Mouse (Mus musculus) forebrain, embryonic 15.5 days (tissue): ENCODE measurements around the gene Ntn1. TPM values are rescaled to one million over a fixed set of nuclear protein-coding genes. Genes with fewer than 3 reads are reported as not detected.

Source experiments
- ATAC-seq: fragments of 200-750 bp; cut with Nextera tagmentation; replicated peaks from 2 replicates; pipeline ENCODE4 v1.8.0; 2017; ENCODE audit warnings: mild to moderate bottlenecking, moderate TSS enrichment, moderate library complexity
- H3K27ac ChIP-seq: fragments of 300-500 bp; sonication (generic); replicated peaks from 2 replicates; pipeline ENCODE4 v1.5.1; 2015; ENCODE audit warnings: mild to moderate bottlenecking, inconsistent platforms
- H3K27me3 ChIP-seq: fragments of 300-500 bp; sonication (generic); 2 replicates; pipeline ENCODE4 v1.6.1; 2015; ENCODE audit warnings: inconsistent platforms
- H3K36me3 ChIP-seq: fragments of 300-500 bp; sonication (generic); 2 replicates; pipeline ENCODE4 v1.6.1; 2015; ENCODE audit warnings: mild to moderate bottlenecking, inconsistent platforms
- H3K4me1 ChIP-seq: fragments of 300-500 bp; sonication (generic); 2 replicates; pipeline ENCODE4 v1.6.1; 2015; ENCODE audit warnings: inconsistent platforms
- H3K4me2 ChIP-seq: fragments of 300-500 bp; sonication (generic); replicated peaks from 2 replicates; pipeline ENCODE4 v1.6.1; 2015; ENCODE audit warnings: mild to moderate bottlenecking, inconsistent platforms
- H3K4me3 ChIP-seq: fragments of 300-500 bp; sonication (generic); 2 replicates; pipeline ENCODE4 v1.5.1; 2015; ENCODE audit warnings: mild to moderate bottlenecking, inconsistent platforms
- H3K9ac ChIP-seq: fragments of 300-500 bp; sonication (generic); replicated peaks from 2 replicates; pipeline ENCODE4 v1.6.1; 2015; ENCODE audit warnings: mild to moderate bottlenecking, inconsistent platforms
- H3K9me3 ChIP-seq: fragments of 300-500 bp; sonication (generic); 2 replicates; pipeline ENCODE4 v1.6.1; 2016; ENCODE audit warnings: inconsistent platforms
- WGBS: fragments of 180-500 bp; shearing (Covaris S2); methylation state at CpG from one replicate; pipeline ENCODE4 v1.1.7; 2015; ENCODE audit warnings: mixed read lengths; 5-methylcytosine and 5-hydroxymethylcytosine counted together
- polyA plus RNA-seq: library from polyadenylated mRNA; unstranded; fragments of >200 nt; fragmentation: Nextera tagmentation; extraction: Ambion mirVana; gene quantifications from 2 replicates; pipeline ENCODE4 v1.2.1, GENCODE M21; 2015

Ntn1 gene
- polyA plus RNA-seq, 1 experiment from 2014 or later, result 8.1 TPM

DNA sequence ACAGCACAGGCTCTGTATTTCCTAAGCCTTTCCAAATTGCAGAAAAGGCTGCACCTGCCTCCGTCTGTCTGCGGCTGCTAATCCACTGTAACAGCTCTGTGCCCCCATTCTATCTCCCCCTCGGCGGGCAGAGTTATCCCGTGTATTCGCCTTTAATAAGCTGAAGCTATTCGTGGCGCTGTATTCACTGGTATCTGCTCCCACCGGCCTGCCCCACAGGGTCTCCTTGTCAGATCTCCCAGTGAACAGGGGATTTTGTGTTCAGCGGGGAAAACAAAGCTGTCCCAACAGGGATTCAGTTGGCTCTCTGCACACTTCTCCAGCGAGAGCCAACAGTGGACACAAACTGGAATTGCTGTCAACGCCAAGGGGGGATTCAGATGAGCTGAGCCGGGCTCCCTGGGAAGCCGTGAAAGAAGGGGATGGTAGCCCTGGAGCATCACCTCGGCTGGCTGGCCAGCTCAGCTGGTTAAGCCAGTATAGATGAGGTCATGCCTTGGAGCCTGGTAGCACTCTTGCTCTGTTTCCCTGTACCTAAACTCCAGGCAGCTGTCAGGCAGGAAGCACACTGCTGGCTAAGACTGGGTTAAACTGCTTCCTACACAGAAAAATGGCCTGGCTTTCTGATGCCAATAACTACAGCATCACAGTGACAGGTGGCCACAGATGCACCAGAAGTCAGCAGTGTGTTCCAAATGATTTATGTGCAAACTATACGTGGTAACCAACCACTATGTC, 156.2 kb downstream of the Ntn1 start:
- ATAC-seq, result peak; percentile 57
- Histone ChIP-seq H3K4me3 (no peak overlapping the region), H3K4me2 (no peak overlapping the region), H3K9ac (no peak overlapping the region), H3K9me3 (no peaks in the 10 kb centered on the region), H3K27ac (peak overlapping the region; percentile 29; the same call in 1 of the 2 replicates), H3K27me3 (no peaks in the 10 kb centered on the region), H3K4me1 (peaks cover 12% of the 10 kb centered on the region), H3K36me3 (no peaks in the 10 kb centered on the region)
- 24% methylated on average over 16 of the region's 16 CpGs for whole genome bisulfite sequencing

DNA sequence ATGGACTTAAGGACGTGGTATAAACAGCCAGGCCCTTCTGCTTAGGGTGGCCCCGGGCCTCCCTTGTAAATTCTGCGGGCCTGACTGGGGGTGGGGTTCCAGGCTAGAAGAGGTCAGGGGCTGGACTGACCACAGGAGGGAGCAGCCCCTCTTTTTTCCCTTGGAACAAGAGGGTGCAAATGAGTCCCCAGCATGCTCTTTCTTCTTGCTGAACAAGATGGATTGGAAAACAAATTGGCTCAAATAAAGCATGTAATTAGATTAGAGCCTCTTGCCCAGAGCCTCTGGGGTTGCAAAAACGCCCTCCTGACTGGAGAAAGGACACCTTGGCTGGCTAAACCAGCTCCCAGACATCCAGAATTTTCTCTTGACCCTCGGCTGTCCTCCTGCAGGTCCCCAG, 160.9 kb downstream of the Ntn1 start:
- peaks cover 12% of the 10 kb centered on the region for H3K4me1 ChIP-seq
- no peak overlapping the region for H3K27ac ChIP-seq
- no peaks in the 10 kb centered on the region for H3K27me3 ChIP-seq
- H3K4me3 ChIP-seq, result no peak overlapping the region
- H3K36me3 ChIP-seq, result no peaks in the 10 kb centered on the region
- ATAC-seq, result no peak
- H3K9ac ChIP-seq, result no peak overlapping the region
- WGBS, result 13% methylated on average over 5 of the region's 5 CpGs
- no peak overlapping the region for H3K4me2 ChIP-seq
- H3K9me3 ChIP-seq, result no peaks in the 10 kb centered on the region

DNA sequence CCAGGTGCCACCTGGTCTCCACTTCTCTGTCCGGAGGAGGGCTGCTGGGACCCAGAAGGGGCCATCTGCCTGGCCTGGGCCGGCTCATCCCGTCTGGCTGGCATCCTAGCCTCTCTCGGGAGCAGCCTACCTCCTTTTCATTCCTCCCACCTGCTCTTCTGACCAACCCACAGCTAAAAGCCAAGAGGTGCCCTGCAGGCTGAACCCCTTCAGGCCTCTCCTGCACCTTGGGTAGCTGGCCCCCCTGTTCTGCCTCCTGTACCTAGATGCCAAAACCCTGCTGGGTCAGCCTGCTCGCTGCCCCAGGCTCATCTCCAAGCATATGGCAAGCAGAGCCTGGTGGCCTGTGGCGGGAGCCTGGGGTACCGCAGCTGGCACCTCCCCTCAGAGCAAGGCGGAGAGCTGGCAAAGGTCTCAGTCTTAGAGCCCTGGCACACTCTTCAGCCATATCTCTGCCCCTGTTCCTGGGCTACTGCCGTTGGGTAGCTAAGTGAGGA, 167.1 kb downstream of the Ntn1 start:
- WGBS, result 80% methylated on average over 9 of the region's 9 CpGs
- no peaks in the 10 kb centered on the region for H3K27me3 ChIP-seq

DNA sequence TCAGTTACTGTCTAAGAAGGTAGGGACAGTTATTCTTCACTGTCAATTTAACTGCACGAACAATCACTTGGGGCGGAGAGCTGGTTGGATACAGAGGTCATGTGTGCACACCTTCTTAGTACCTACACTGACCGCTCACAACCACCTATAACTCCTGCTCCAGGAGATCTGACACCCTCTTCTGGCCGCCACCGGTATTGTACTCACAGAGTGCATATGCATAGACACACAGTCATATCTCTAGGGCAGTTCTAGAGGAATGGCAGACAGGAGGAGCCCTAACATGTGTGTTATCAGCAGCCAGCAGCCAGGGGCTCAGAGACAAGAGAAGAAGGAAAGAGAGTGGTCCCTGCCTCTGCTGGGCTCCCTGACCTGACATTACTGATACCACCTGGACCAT, 169.1 kb downstream of the Ntn1 start:
- H3K9me3 ChIP-seq, result no peaks in the 10 kb centered on the region
- no peak overlapping the region for H3K27ac ChIP-seq
- H3K27me3 ChIP-seq, result no peaks in the 10 kb centered on the region
- 96% methylated on average over 5 of the region's 5 CpGs for WGBS
- peaks cover 10% of the 10 kb centered on the region for H3K4me1 ChIP-seq
- no peak overlapping the region for H3K4me2 ChIP-seq
- no peak overlapping the region for H3K9ac ChIP-seq
- H3K36me3 ChIP-seq, result no peaks in the 10 kb centered on the region
- no peak overlapping the region for H3K4me3 ChIP-seq
- no peak for ATAC-seq

More for the DNA sequence above, 167.1 kb downstream of the Ntn1 start:
- no peaks in the 10 kb centered on the region for H3K36me3 ChIP-seq
- no peak overlapping the region for H3K9ac ChIP-seq
- H3K4me1 ChIP-seq, result peaks cover 10% of the 10 kb centered on the region
- no peak for ATAC-seq
- H3K9me3 ChIP-seq, result no peaks in the 10 kb centered on the region
- no peak overlapping the region for H3K4me3 ChIP-seq
- no peak overlapping the region for H3K27ac ChIP-seq
- no peak overlapping the region for H3K4me2 ChIP-seq

DNA sequence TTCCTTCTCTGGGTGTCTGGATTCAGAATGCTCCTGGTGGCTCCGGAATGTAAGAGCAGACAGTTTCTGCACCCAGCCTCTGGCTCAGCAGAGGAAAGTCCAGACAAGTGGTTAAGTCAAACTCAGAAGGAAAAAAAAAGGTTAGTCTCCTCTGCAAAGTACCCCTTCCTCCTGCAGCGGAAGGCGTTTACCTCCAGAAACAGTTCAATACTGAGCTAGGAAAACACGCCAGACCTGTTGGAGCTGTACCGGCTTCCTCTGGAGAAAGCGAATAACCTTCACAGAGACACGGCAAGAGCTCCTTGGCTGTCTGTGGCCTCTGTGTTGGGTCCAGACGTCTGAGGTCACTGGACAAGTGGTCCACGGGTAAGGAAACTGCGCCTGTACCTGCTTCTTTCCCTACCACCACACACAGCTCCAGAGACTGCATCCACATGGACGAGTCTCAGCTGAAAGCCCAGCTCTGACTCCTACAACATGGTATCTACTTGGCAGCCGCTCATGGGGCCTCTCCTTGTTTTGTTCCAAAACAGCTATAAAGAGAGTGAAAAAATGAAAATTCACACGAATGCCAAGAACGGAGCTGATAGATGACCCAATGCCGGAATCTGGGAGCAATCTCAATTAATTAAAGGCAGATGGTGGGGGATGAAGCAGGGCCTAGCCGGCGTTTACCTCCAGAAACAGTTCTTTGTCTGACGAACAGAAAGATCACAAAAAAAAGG, 171.5 kb downstream of the Ntn1 start:
- H3K4me3 ChIP-seq, result no peak overlapping the region
- peak overlapping the region; percentile 18; the same call in 1 of the 2 replicates for H3K27ac ChIP-seq
- peaks cover 10% of the 10 kb centered on the region for H3K4me1 ChIP-seq
- H3K36me3 ChIP-seq, result no peaks in the 10 kb centered on the region
- no peak overlapping the region for H3K9ac ChIP-seq
- H3K4me2 ChIP-seq, result no peak overlapping the region
- H3K27me3 ChIP-seq, result no peaks in the 10 kb centered on the region
- no peak for ATAC-seq
- 48% methylated on average over 18 of the region's 18 CpGs for WGBS
- no peaks in the 10 kb centered on the region for H3K9me3 ChIP-seq

DNA sequence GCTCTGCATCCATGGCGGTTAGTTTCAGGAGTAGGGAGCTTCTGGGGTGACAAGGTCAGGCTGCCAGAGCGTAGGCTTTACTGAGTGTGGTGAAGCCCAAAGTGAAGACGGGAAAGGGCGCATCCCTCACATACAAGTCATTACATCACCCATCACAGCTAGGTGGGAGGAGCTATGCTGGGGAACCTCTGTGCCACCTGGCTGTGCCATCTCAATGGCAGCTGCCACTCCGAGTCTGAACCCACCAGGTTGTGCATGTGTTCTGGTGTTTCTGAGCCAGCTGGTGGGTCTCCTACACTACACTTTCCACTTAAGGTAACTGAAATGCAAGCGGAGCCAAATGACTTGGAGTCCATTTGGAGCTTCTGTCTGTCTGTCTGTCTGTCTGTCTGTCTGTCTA, 172.8 kb downstream of the Ntn1 start:
- no peak for ATAC-seq
- H3K4me1 ChIP-seq, result peaks cover 7% of the 10 kb centered on the region
- no peak overlapping the region for H3K9ac ChIP-seq
- H3K27ac ChIP-seq, result no peak overlapping the region
- no peaks in the 10 kb centered on the region for H3K9me3 ChIP-seq
- H3K4me2 ChIP-seq, result no peak overlapping the region
- H3K36me3 ChIP-seq, result no peaks in the 10 kb centered on the region
- 88% methylated on average over 6 of the region's 6 CpGs for WGBS
- no peak overlapping the region for H3K4me3 ChIP-seq
- no peaks in the 10 kb centered on the region for H3K27me3 ChIP-seq

DNA sequence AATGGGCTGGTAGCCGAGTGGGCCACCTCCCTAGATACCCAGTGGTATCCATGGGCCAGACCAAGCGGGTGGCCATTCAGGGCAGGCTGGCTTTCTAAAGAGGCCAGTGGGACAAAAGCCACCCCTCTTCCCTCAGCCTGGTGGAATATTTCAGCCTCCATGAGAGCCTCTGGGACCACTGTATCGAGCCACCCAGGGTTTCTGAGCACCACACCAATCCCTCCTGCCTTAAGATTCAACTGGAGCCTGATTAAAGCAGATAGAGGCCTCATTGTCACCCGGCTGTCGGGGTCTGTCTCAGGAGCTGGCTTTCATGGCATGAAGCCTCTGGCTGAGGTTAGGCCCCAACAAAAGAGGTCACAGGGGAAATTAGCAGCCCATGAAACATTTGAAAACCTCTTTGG, 174.0 kb downstream of the Ntn1 start:
- WGBS, result 24% methylated on average over 5 of the region's 5 CpGs
- Histone ChIP-seq H3K27me3 (no peaks in the 10 kb centered on the region), H3K27ac (no peak overlapping the region), H3K4me1 (peaks cover 7% of the 10 kb centered on the region), H3K9ac (no peak overlapping the region), H3K36me3 (no peaks in the 10 kb centered on the region), H3K9me3 (no peaks in the 10 kb centered on the region), H3K4me2 (no peak overlapping the region), H3K4me3 (no peak overlapping the region)
- ATAC-seq, result no peak

DNA sequence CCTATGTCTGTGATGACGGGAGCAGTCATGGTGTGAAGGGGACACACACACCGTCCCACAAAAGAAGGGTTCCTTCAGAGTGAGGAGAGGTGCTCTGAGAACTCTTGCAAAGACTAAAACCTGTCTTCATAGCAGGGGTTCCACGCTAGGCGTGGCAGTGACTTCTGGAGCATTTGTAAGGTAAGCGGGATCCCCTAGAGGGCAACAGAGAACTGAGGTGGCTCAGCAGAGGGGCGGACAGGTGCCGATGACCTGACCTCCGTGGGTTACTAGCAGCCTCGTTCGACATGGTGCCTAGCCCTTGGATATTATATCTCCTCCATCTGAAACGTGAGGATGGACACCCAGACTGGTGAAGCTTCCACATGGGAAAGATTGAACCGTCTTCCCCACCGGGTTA, 177.5 kb downstream of the Ntn1 start:
- Histone ChIP-seq H3K4me1 (no peaks in the 10 kb centered on the region), H3K9ac (no peak overlapping the region), H3K27ac (no peak overlapping the region), H3K4me2 (no peak overlapping the region), H3K27me3 (no peaks in the 10 kb centered on the region), H3K36me3 (no peaks in the 10 kb centered on the region), H3K9me3 (no peaks in the 10 kb centered on the region), H3K4me3 (no peak overlapping the region)
- 70% methylated on average over 13 of the region's 13 CpGs for WGBS
- no peak for ATAC-seq

DNA sequence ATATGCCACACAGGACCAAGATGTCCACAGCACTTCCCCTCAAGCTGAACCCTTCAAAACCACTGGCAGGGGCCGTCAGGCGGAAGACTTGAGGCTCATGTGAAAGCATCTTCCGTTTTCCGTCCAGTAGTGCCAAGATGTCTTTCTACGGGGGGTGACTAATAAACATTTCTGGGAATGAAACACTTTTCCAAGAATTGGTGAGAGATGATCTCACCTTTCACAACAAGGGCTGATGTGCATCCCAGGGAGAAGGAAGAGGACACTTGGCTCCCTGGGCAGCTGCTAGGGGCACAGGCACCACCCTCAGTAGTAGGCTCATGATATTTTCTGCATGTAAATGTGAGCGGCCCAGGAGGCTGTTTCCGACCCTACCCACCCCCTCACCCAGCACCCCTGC, 178.4 kb downstream of the Ntn1 start:
- no peak overlapping the region for H3K4me2 ChIP-seq
- WGBS, result 93% methylated on average over 7 of the region's 7 CpGs
- no peak overlapping the region for H3K4me3 ChIP-seq
- H3K36me3 ChIP-seq, result no peaks in the 10 kb centered on the region
- H3K27me3 ChIP-seq, result no peaks in the 10 kb centered on the region
- ATAC-seq, result no peak
- no peaks in the 10 kb centered on the region for H3K4me1 ChIP-seq
- no peak overlapping the region for H3K27ac ChIP-seq
- no peaks in the 10 kb centered on the region for H3K9me3 ChIP-seq
- H3K9ac ChIP-seq, result no peak overlapping the region

DNA sequence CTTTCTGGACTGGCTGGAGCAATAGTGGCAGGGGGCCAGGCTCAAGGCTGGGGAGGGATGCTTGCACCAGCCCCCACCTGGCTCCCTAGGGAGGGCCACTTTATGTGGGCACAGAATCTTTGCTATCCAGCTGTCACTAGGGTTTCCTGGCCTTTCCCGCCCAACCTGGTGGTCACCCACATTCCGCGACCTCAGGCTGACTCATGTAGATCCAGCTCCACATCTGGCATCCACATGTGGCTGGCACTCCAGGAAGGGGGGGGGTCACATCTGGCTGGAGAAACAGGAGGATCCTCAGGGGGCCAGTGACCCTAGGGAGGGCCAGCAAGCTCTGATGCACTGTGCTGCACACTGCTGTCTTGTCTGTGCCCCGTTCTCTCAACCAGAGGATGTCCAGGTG, 179.9 kb downstream of the Ntn1 start:
- Histone ChIP-seq H3K36me3 (no peaks in the 10 kb centered on the region), H3K4me2 (no peak overlapping the region), H3K4me1 (peaks cover 8% of the 10 kb centered on the region), H3K27ac (no peak overlapping the region), H3K9me3 (no peaks in the 10 kb centered on the region), H3K27me3 (no peaks in the 10 kb centered on the region), H3K4me3 (no peak overlapping the region), H3K9ac (no peak overlapping the region)
- 95% methylated on average over 4 of the region's 4 CpGs for WGBS
- no peak for ATAC-seq

DNA sequence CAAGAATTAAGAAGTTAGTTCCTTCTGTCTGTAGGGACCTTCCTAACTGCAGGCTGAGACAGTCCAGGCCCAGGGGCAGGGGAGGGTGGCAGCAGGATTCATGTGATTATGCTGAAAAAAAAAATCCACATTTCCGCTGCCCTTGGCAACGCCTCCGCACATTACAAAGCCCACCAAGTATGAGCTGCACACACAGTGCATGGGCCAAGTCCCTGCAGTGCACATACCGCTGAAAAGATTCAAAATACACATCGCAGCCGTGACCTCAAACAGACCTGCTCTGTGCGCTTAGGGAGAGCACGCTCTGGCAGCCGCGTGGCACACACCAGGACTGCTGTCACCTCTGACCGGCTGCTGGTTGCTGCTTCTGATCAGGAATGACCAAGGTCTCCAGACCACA, 184.6 kb downstream of the Ntn1 start:
- ATAC-seq, result peak; percentile 27
- 45% methylated on average over 11 of the region's 11 CpGs for WGBS
- Histone ChIP-seq H3K9me3 (no peaks in the 10 kb centered on the region), H3K27me3 (no peaks in the 10 kb centered on the region), H3K9ac (no peak overlapping the region), H3K4me3 (no peak overlapping the region), H3K36me3 (no peaks in the 10 kb centered on the region), H3K4me1 (peaks cover 20% of the 10 kb centered on the region), H3K27ac (peak overlapping the region; percentile 62), H3K4me2 (no peak overlapping the region)

DNA sequence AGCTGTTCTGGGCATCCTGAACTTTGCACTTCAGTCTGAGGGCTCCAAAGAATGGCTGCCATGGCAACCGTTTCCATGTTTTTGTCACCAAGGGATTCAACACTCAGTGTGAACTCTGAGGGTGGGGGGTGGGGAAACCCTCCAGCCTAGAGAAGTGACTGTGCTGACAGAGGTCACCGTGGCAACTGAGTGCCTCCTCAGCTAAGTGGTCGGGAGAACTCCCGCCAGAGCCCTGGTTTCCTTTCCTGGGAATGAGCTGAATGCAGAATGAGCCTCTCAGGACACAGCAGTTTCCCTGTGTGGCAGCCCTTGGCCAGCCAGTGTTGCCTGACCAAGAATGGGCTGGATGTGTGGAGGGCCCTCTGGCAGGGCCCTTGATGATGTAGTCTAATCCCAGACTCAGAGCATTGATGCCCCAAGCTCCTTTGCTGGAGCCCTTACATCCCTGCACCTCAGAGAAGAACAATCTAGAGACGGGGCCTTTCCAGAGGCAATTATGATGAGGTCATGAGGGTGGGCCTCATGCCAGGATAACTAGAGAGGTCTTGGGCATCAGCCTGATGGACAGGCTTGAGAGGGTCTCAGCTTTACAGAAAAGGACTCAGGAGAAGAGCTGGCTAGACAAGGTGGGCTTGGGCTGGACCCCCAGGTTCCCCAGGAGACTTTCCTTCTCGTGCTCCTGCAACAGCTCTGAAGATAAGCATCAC, 185.3 kb downstream of the Ntn1 start:
- ATAC-seq, result peak; percentile 68
- peaks cover 20% of the 10 kb centered on the region for H3K4me1 ChIP-seq
- H3K9me3 ChIP-seq, result no peaks in the 10 kb centered on the region
- H3K27me3 ChIP-seq, result no peaks in the 10 kb centered on the region
- H3K4me2 ChIP-seq, result no peak overlapping the region
- peak overlapping the region; percentile 62 for H3K27ac ChIP-seq
- H3K4me3 ChIP-seq, result no peak overlapping the region
- H3K36me3 ChIP-seq, result no peaks in the 10 kb centered on the region
- H3K9ac ChIP-seq, result no peak overlapping the region
- WGBS, result 13% methylated on average over 6 of the region's 6 CpGs
